Mouse (Mus musculus) stomach, embryonic 15.5 days (tissue): Measurements from ENCODE around the gene 9230112D13Rik. TPM values are rescaled to one million over a fixed set of nuclear protein-coding genes. Genes with fewer than 3 reads are reported as not detected.

ENCODE experiments used
- ATAC-seq: fragments of 200-750 bp; cut with Nextera tagmentation; 2 replicates; pipeline ENCODE4 v1.8.0; 2017; ENCODE audit warnings: low read depth, moderate number of reproducible peaks, moderate TSS enrichment; ENCODE audit not compliant: insufficient read depth, low FRiP score
- H3K27ac ChIP-seq: fragments of 300-500 bp; sonication (generic); 2 replicates; pipeline ENCODE4 v1.5.1; 2015; ENCODE audit warnings: mild to moderate bottlenecking, inconsistent platforms
- H3K27me3 ChIP-seq: fragments of 300-500 bp; sonication (generic); replicated peaks from 2 replicates; pipeline ENCODE4 v1.6.1; 2015; ENCODE audit warnings: inconsistent platforms
- H3K36me3 ChIP-seq: fragments of 300-500 bp; sonication (generic); 2 replicates; pipeline ENCODE4 v1.6.1; 2015; ENCODE audit warnings: inconsistent platforms
- H3K4me1 ChIP-seq: fragments of 300-500 bp; sonication (generic); 2 replicates; pipeline ENCODE4 v1.6.1; 2015; ENCODE audit warnings: inconsistent platforms
- H3K4me2 ChIP-seq: fragments of 300-500 bp; sonication (generic); 2 replicates; pipeline ENCODE4 v1.6.1; 2015; ENCODE audit warnings: mild to moderate bottlenecking, inconsistent platforms
- H3K4me3 ChIP-seq: fragments of 300-500 bp; sonication (generic); replicated peaks from 2 replicates; pipeline ENCODE4 v1.5.1; 2015; ENCODE audit warnings: inconsistent platforms
- H3K9ac ChIP-seq: fragments of 300-500 bp; sonication (generic); 2 replicates; pipeline ENCODE4 v1.6.1; 2015; ENCODE audit warnings: inconsistent platforms
- H3K9me3 ChIP-seq: fragments of 300-500 bp; sonication (generic); 2 replicates; pipeline ENCODE4 v1.6.1; 2016; ENCODE audit warnings: inconsistent platforms
- WGBS: fragments of 180-500 bp; shearing (Covaris S2); methylation state at CpG from one replicate; pipeline ENCODE4 v1.1.7; 2015; 5-methylcytosine and 5-hydroxymethylcytosine counted together
- polyA plus RNA-seq: library from polyadenylated mRNA; unstranded; fragments of >200 nt; fragmentation: Nextera tagmentation; extraction: Ambion mirVana; gene quantifications from 2 replicates; pipeline ENCODE4 v1.2.1, GENCODE M21; 2015

9230112D13Rik gene
- not detected in 2 replicates for polyA plus RNA-seq

- no peak within 1 kb of the TSS for H3K27ac ChIP-seq
- WGBS, result 72% methylated on average over 8 of the region's 8 CpGs
- no peaks in the 10 kb centered on the region for H3K27me3 ChIP-seq
- H3K4me1 ChIP-seq, result no peaks in the 10 kb centered on the region
- H3K9me3 ChIP-seq, result no peaks in the 10 kb centered on the region
- H3K4me3 ChIP-seq, result no peak within 1 kb of the TSS
- no peak for ATAC-seq
- H3K9ac ChIP-seq, result no peak within 1 kb of the TSS
- no peaks in the 10 kb centered on the region for H3K36me3 ChIP-seq
- H3K4me2 ChIP-seq, result no peak within 1 kb of the TSS
Observed at GRCm38 (mm10) chr14:34522701-34523100, at the start of gene 9230112D13Rik. 9230112D13Rik (minus strand) TSS chr14:34522801.

- WGBS, result 84% methylated on average over 17 of the region's 17 CpGs
- H3K4me3 ChIP-seq, result no peak overlapping the region
- H3K27me3 ChIP-seq, result no peaks in the 10 kb centered on the region
- H3K9ac ChIP-seq, result no peak overlapping the region
- ATAC-seq, result no peak
- no peaks in the 10 kb centered on the region for H3K4me1 ChIP-seq
- no peaks in the 10 kb centered on the region for H3K36me3 ChIP-seq
- H3K9me3 ChIP-seq, result no peaks in the 10 kb centered on the region
- H3K27ac ChIP-seq, result no peak overlapping the region
- no peak overlapping the region for H3K4me2 ChIP-seq
Observed at GRCm38 (mm10) chr14:34571610-34572387, 49.2 kb upstream of the 9230112D13Rik start.

- no peaks in the 10 kb centered on the region for H3K9me3 ChIP-seq
- WGBS, result 76% methylated on average over 4 of the region's 4 CpGs
- H3K27me3 ChIP-seq, result no peaks in the 10 kb centered on the region
- no peak overlapping the region for H3K9ac ChIP-seq
- H3K27ac ChIP-seq, result no peak overlapping the region
- H3K36me3 ChIP-seq, result no peaks in the 10 kb centered on the region
- no peak overlapping the region for H3K4me3 ChIP-seq
- ATAC-seq, result no peak
- H3K4me1 ChIP-seq, result 0 out of 2 replicates have a peak, but pooled peaks cover 6% of the 10 kb centered on the region
- H3K4me2 ChIP-seq, result no peak overlapping the region
Observed at GRCm38 (mm10) chr14:34570903-34571302, 48.3 kb upstream of the 9230112D13Rik start.

GRCm38 (mm10) chr14:34570294-34570693 is 47.7 kb upstream of the 9230112D13Rik start:
- Histone ChIP-seq H3K9ac (no peak overlapping the region), H3K27ac (no peak overlapping the region), H3K36me3 (no peaks in the 10 kb centered on the region), H3K27me3 (no peaks in the 10 kb centered on the region), H3K4me1 (peaks cover 11% of the 10 kb centered on the region; the same call in 1 of the 2 replicates), H3K4me2 (peak overlapping the region; percentile 48; the same call in 1 of the 2 replicates), H3K4me3 (0 out of 2 replicates have a peak overlapping the region, but pooled peaks have one; percentile 22), H3K9me3 (no peaks in the 10 kb centered on the region)
- WGBS, result 0% methylated on average over 6 of the region's 6 CpGs
- ATAC-seq, result peak; percentile 52; the same call in 1 of the 2 replicates

GRCm38 (mm10) chr14:34569534-34570194 is 47.1 kb upstream of the 9230112D13Rik start:
- WGBS, result 28% methylated on average over 27 of the region's 27 CpGs
- Histone ChIP-seq H3K36me3 (no peaks in the 10 kb centered on the region), H3K4me1 (peaks cover 11% of the 10 kb centered on the region; the same call in 1 of the 2 replicates), H3K4me2 (peak overlapping the region; percentile 48), H3K4me3 (peak overlapping the region; percentile 22), H3K9ac (no peak overlapping the region), H3K27me3 (no peaks in the 10 kb centered on the region), H3K27ac (no peak overlapping the region), H3K9me3 (no peaks in the 10 kb centered on the region)
- ATAC-seq, result no peak

- ATAC-seq, result no peak
- WGBS, result 81% methylated on average over 4 of the region's 4 CpGs
- no peak overlapping the region for H3K4me3 ChIP-seq
Observed at GRCm38 (mm10) chr14:34568626-34569025, 46.0 kb upstream of the 9230112D13Rik start.

GRCm38 (mm10) chr14:34567697-34568096 is 45.1 kb upstream of the 9230112D13Rik start:
- Histone ChIP-seq H3K27me3 (no peaks in the 10 kb centered on the region), H3K36me3 (no peaks in the 10 kb centered on the region), H3K4me1 (peaks cover 11% of the 10 kb centered on the region; the same call in 1 of the 2 replicates), H3K9ac (no peak overlapping the region), H3K27ac (no peak overlapping the region), H3K9me3 (no peaks in the 10 kb centered on the region), H3K4me3 (no peak overlapping the region), H3K4me2 (no peak overlapping the region)
- 62% methylated on average over 5 of the region's 5 CpGs for WGBS
- no peak for ATAC-seq

More at GRCm38 (mm10) chr14:34568626-34569025, 46.0 kb upstream of the 9230112D13Rik start:
- no peak overlapping the region for H3K9ac ChIP-seq
- no peak overlapping the region for H3K4me2 ChIP-seq
- H3K9me3 ChIP-seq, result no peaks in the 10 kb centered on the region
- no peak overlapping the region for H3K27ac ChIP-seq
- no peaks in the 10 kb centered on the region for H3K27me3 ChIP-seq
- no peaks in the 10 kb centered on the region for H3K36me3 ChIP-seq
- H3K4me1 ChIP-seq, result peaks cover 11% of the 10 kb centered on the region; the same call in 1 of the 2 replicates

- H3K36me3 ChIP-seq, result no peaks in the 10 kb centered on the region
- no peak overlapping the region for H3K27ac ChIP-seq
- WGBS, result 92% methylated on average over 7 of the region's 7 CpGs
- ATAC-seq, result no peak
- peaks cover 11% of the 10 kb centered on the region; the same call in 1 of the 2 replicates for H3K4me1 ChIP-seq
- no peak overlapping the region for H3K4me3 ChIP-seq
- H3K9me3 ChIP-seq, result no peaks in the 10 kb centered on the region
- no peaks in the 10 kb centered on the region for H3K27me3 ChIP-seq
- no peak overlapping the region for H3K4me2 ChIP-seq
- no peak overlapping the region for H3K9ac ChIP-seq
Observed at GRCm38 (mm10) chr14:34566530-34566929, 43.9 kb upstream of the 9230112D13Rik start.

- Histone ChIP-seq H3K9ac (no peak overlapping the region), H3K4me3 (no peak overlapping the region), H3K4me1 (peaks cover 11% of the 10 kb centered on the region; the same call in 1 of the 2 replicates), H3K27me3 (no peaks in the 10 kb centered on the region), H3K9me3 (no peaks in the 10 kb centered on the region), H3K36me3 (no peaks in the 10 kb centered on the region), H3K4me2 (no peak overlapping the region), H3K27ac (0 out of 2 replicates have a peak overlapping the region, but pooled peaks have one; percentile 51)
- 56% methylated on average over 17 of the region's 17 CpGs for WGBS
- peak; percentile 37; the same call in 1 of the 2 replicates for ATAC-seq
Observed at GRCm38 (mm10) chr14:34565711-34566110, 43.1 kb upstream of the 9230112D13Rik start.

- Histone ChIP-seq H3K9ac (no peak overlapping the region), H3K27me3 (no peaks in the 10 kb centered on the region), H3K4me2 (no peak overlapping the region), H3K9me3 (no peaks in the 10 kb centered on the region), H3K36me3 (no peaks in the 10 kb centered on the region), H3K27ac (peak overlapping the region; percentile 31; the same call in 1 of the 2 replicates), H3K4me1 (peaks cover 11% of the 10 kb centered on the region; the same call in 1 of the 2 replicates), H3K4me3 (no peak overlapping the region)
- ATAC-seq, result no peak
- WGBS, result 78% methylated on average over 5 of the region's 5 CpGs
Observed at GRCm38 (mm10) chr14:34564646-34565045, 42.0 kb upstream of the 9230112D13Rik start.

- WGBS, result 2% methylated on average over 2 of the region's 2 CpGs
- H3K9me3 ChIP-seq, result no peaks in the 10 kb centered on the region
- H3K27me3 ChIP-seq, result no peaks in the 10 kb centered on the region
- H3K4me3 ChIP-seq, result no peak overlapping the region
- no peak overlapping the region for H3K9ac ChIP-seq
- no peak overlapping the region for H3K27ac ChIP-seq
- no peak for ATAC-seq
- no peaks in the 10 kb centered on the region for H3K36me3 ChIP-seq
- no peak overlapping the region for H3K4me2 ChIP-seq
- H3K4me1 ChIP-seq, result peaks cover 11% of the 10 kb centered on the region; the same call in 1 of the 2 replicates
Observed at GRCm38 (mm10) chr14:34562393-34562792, 39.8 kb upstream of the 9230112D13Rik start.

- 89% methylated on average over 8 of the region's 8 CpGs for WGBS
- no peak overlapping the region for H3K4me3 ChIP-seq
- H3K9ac ChIP-seq, result no peak overlapping the region
- no peak overlapping the region for H3K27ac ChIP-seq
- no peaks in the 10 kb centered on the region for H3K36me3 ChIP-seq
- H3K4me2 ChIP-seq, result no peak overlapping the region
- H3K9me3 ChIP-seq, result no peaks in the 10 kb centered on the region
- H3K27me3 ChIP-seq, result no peaks in the 10 kb centered on the region
- ATAC-seq, result no peak
- peaks cover 11% of the 10 kb centered on the region; the same call in 1 of the 2 replicates for H3K4me1 ChIP-seq
Observed at GRCm38 (mm10) chr14:34561647-34562046, 39.0 kb upstream of the 9230112D13Rik start.
